Mouse (Mus musculus) lung, embryonic 16.5 days (tissue): Measurements from ENCODE around the gene Lpcat3. TPM values are rescaled to one million over a fixed set of nuclear protein-coding genes. Genes with fewer than 3 reads are reported as not detected.
"Not testable (repeated sequence)": the region's sequence is repeated elsewhere in the genome, so short reads cannot be mapped to it uniquely, and the experiment has no call there.

Source experiments
- ATAC-seq: fragments of 200-750 bp; cut with Nextera tagmentation; 2 replicates; pipeline ENCODE4 v1.8.0; 2017; ENCODE audit warnings: low read depth, mild to moderate bottlenecking, moderate library complexity
- H3K27ac ChIP-seq: fragments of 300-500 bp; sonication (generic); 2 replicates; pipeline ENCODE4 v1.5.1; 2014; ENCODE audit warnings: mild to moderate bottlenecking, control low read depth, low read length
- H3K27me3 ChIP-seq: fragments of 300-500 bp; sonication (generic); 2 replicates; pipeline ENCODE4 v1.6.1; 2014; ENCODE audit warnings: low read depth, low read length, mixed read lengths; ENCODE audit not compliant: control insufficient read depth, insufficient read depth
- H3K36me3 ChIP-seq: fragments of 300-500 bp; sonication (generic); 2 replicates; pipeline ENCODE4 v1.6.1; 2014; ENCODE audit warnings: low read length; ENCODE audit not compliant: control insufficient read depth, insufficient read depth
- H3K4me1 ChIP-seq: fragments of 300-500 bp; sonication (generic); replicated peaks from 2 replicates; pipeline ENCODE4 v1.6.1; 2014; ENCODE audit warnings: low read length, mixed read lengths; ENCODE audit not compliant: control insufficient read depth, insufficient read depth
- H3K4me2 ChIP-seq: fragments of 300-500 bp; sonication (generic); 2 replicates; pipeline ENCODE4 v1.6.1; 2014; ENCODE audit warnings: low read depth, low read length, control low read depth
- H3K4me3 ChIP-seq: fragments of 300-500 bp; sonication (generic); 2 replicates; pipeline ENCODE4 v1.5.1; 2014; ENCODE audit warnings: mild to moderate bottlenecking, low read length, control low read depth
- H3K9ac ChIP-seq: fragments of 300-500 bp; sonication (generic); 2 replicates; pipeline ENCODE4 v1.6.1; 2014; ENCODE audit warnings: low read length, control low read depth
- H3K9me3 ChIP-seq: fragments of 300-500 bp; sonication (generic); 2 replicates; pipeline ENCODE4 v1.6.1; 2016; ENCODE audit warnings: low read length; ENCODE audit not compliant: control insufficient read depth
- WGBS: fragments of 180-500 bp; shearing (Covaris S2); extraction: QIAGEN DNeasy Blood & Tissue Kit; methylation state at CpG from one replicate; pipeline ENCODE4 v1.1.7; 2014; 5-methylcytosine and 5-hydroxymethylcytosine counted together
- polyA plus RNA-seq: library from polyadenylated mRNA; unstranded; fragments of >200 nt; fragmentation: Nextera tagmentation; extraction: Ambion mirVana; gene quantifications from 2 replicates; pipeline ENCODE4 v1.2.1, GENCODE M21; 2015

Lpcat3 gene
- polyA plus RNA-seq, 1 experiment from 2014 or later = 60.9 TPM

- not testable (repeated sequence) for H3K27me3 ChIP-seq, H3K4me2 ChIP-seq, H3K9me3 ChIP-seq, ATAC-seq, H3K4me3 ChIP-seq, H3K27ac ChIP-seq, H3K4me1 ChIP-seq, H3K9ac ChIP-seq, H3K36me3 ChIP-seq
- 79% methylated on average over 1 of the region's 1 CpGs for WGBS
Observed at GRCm38 (mm10) chr6:124686644-124687043, 23.8 kb downstream of the Lpcat3 start.

GRCm38 (mm10) chr6:124688151-124688758 lies 25.4 kb downstream of the Lpcat3 start:
- Histone ChIP-seq H3K4me2 (no peak overlapping the region), H3K9ac (no peak overlapping the region), H3K36me3 (no peaks in the 10 kb centered on the region), H3K27me3 (no peaks in the 10 kb centered on the region), H3K9me3 (no peaks in the 10 kb centered on the region), H3K4me1 (peaks cover 7% of the 10 kb centered on the region), H3K4me3 (no peak overlapping the region), H3K27ac (no peak overlapping the region)
- ATAC-seq = no peak
- 75% methylated on average over 8 of the region's 8 CpGs for WGBS

GRCm38 (mm10) chr6:124689011-124689410 lies 26.2 kb downstream of the Lpcat3 start:
- H3K4me2 ChIP-seq = no peak overlapping the region
- WGBS = 91% methylated on average over 3 of the region's 3 CpGs
- H3K4me1 ChIP-seq = peaks cover 11% of the 10 kb centered on the region

GRCm38 (mm10) chr6:124690517-124690916 lies 27.7 kb downstream of the Lpcat3 start:
- Histone ChIP-seq H3K4me1 (peaks cover 20% of the 10 kb centered on the region), H3K36me3 (no peaks in the 10 kb centered on the region), H3K27ac (no peak overlapping the region), H3K4me3 (no peak overlapping the region), H3K9me3 (no peaks in the 10 kb centered on the region), H3K27me3 (no peaks in the 10 kb centered on the region), H3K4me2 (no peak overlapping the region), H3K9ac (no peak overlapping the region)
- WGBS = 82% methylated on average over 3 of the region's 3 CpGs
- no peak for ATAC-seq

More at GRCm38 (mm10) chr6:124689011-124689410, 26.2 kb downstream of the Lpcat3 start:
- Histone ChIP-seq H3K9me3 (no peaks in the 10 kb centered on the region), H3K9ac (no peak overlapping the region), H3K36me3 (no peaks in the 10 kb centered on the region), H3K27me3 (no peaks in the 10 kb centered on the region), H3K27ac (no peak overlapping the region), H3K4me3 (no peak overlapping the region)
- no peak for ATAC-seq

DNA sequence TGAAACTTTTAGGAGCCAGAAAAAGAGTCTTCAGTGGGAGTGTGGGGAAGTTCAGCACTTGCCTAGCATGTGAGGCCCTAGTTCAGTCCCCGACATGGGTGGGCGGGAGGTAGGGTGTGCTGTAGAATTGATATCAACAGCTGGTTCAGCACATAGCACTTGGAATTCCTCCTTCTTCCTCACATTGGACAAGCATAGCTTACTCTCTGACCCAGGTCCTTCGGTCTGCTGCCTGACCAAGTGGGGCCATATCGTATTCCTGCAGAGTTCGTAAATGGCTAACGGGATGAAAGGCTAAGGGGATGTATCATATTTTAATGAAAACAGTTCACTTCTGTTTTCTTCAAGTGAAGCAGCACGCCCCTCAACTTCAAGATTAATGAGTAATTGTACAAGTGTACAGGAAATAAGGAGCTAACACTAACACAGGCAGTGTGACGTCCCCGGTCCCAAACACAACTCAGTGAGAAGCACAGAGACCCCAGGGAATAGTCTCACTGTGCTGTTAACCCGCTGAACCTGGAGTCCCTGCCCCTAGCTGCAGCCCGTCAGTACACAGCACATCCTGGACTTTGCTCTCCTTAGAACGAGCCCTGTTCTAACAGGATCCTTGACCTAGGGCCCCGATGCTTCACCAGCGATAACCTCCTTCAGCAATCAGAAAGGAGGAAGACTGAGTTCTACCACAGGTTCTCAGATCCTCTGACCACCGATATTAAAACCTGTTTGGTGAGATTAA lies 30.6 kb downstream of the Lpcat3 start:
- Histone ChIP-seq H3K9ac (no peak overlapping the region), H3K4me3 (no peak overlapping the region), H3K36me3 (no peaks in the 10 kb centered on the region), H3K4me2 (no peak overlapping the region), H3K9me3 (no peaks in the 10 kb centered on the region), H3K27me3 (no peaks in the 10 kb centered on the region), H3K4me1 (peaks cover 20% of the 10 kb centered on the region), H3K27ac (peak overlapping the region; percentile 95)
- no peak for ATAC-seq
- WGBS = 42% methylated on average over 15 of the region's 15 CpGs

- no peaks in the 10 kb centered on the region for H3K36me3 ChIP-seq
- H3K27ac ChIP-seq = peak overlapping the region; percentile 95
- H3K4me1 ChIP-seq = peaks cover 20% of the 10 kb centered on the region
- peak; percentile 92 for ATAC-seq
- H3K4me2 ChIP-seq = peak overlapping the region; percentile 29; the same call in 1 of the 2 replicates
- peak overlapping the region; percentile 56 for H3K9ac ChIP-seq
- H3K27me3 ChIP-seq = no peaks in the 10 kb centered on the region
- no peak overlapping the region for H3K4me3 ChIP-seq
- 53% methylated on average over 15 of the region's 15 CpGs for WGBS
- H3K9me3 ChIP-seq = no peaks in the 10 kb centered on the region
Observed at GRCm38 (mm10) chr6:124694166-124694955, 31.5 kb downstream of the Lpcat3 start.

DNA sequence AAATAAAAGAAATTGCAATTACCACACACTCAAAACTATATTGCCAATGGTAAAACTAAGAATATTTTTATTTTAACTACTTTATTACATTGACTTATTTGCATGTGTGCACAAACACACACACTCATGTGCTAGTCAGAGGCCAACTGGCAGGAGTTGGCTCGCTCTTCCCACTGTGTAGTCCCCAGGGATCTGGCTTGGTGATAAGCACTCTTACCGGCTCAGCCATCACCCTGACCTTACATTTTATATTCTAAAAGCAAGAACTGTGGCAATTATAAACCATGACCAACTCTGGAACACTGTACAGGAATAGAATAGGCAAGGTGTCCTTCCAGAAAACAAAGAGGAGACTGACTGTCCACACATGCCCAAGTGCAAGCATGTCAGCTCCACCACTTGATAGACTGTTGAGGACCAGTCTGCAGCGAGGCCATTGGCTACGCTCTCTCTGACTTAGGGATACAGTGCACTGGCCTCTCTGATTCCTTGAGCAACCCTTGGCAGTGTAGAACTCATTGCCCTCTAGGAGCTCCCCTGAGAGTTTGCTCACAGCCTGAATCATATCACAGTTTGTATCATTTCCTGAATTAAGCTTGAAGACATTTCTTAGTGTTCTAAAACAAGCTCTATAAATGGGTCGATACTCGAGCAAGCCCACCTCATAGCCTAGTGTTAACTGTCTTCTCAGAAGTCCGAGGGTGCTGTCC lies 33.8 kb downstream of the Lpcat3 start:
- WGBS = 86% methylated on average over 7 of the region's 7 CpGs
- H3K4me3 ChIP-seq = no peak overlapping the region
- ATAC-seq = no peak
- H3K9me3 ChIP-seq = no peaks in the 10 kb centered on the region
- H3K9ac ChIP-seq = no peak overlapping the region
- no peak overlapping the region for H3K4me2 ChIP-seq
- no peak overlapping the region for H3K27ac ChIP-seq
- H3K36me3 ChIP-seq = 0 out of 2 replicates have a peak, but pooled peaks cover 2% of the 10 kb centered on the region
- no peaks in the 10 kb centered on the region for H3K27me3 ChIP-seq
- H3K4me1 ChIP-seq = peaks cover 20% of the 10 kb centered on the region

- Histone ChIP-seq H3K4me3 (no peak overlapping the region), H3K4me1 (peaks cover 12% of the 10 kb centered on the region), H3K27ac (no peak overlapping the region), H3K27me3 (no peaks in the 10 kb centered on the region), H3K4me2 (no peak overlapping the region), H3K9me3 (no peaks in the 10 kb centered on the region), H3K9ac (no peak overlapping the region), H3K36me3 (peaks cover 14% of the 10 kb centered on the region)
- 60% methylated on average over 6 of the region's 6 CpGs for WGBS
- ATAC-seq = no peak
Observed at GRCm38 (mm10) chr6:124698751-124699150, 35.9 kb downstream of the Lpcat3 start.
